Mouse (Mus musculus) olfactory bulb, adult 2 months (tissue): ENCODE measurements around the gene Ccdc65. TPM values are rescaled to one million over a fixed set of nuclear protein-coding genes. Genes with fewer than 3 reads are reported as not detected.
"Not testable (repeated sequence)": the region's sequence is repeated elsewhere in the genome, so short reads cannot be mapped to it uniquely, and the experiment has no call there.

Experiments
- H3K27ac ChIP-seq: fragments of 200-500 bp; 2 replicates; pipeline ENCODE4 v1.5.1; 2012; ENCODE audit warnings: low read depth, low read length; ENCODE audit not compliant: insufficient read depth
- H3K4me1 ChIP-seq: fragments of 200-500 bp; 2 replicates; pipeline ENCODE4 v1.6.1; 2012; ENCODE audit warnings: low read length; ENCODE audit not compliant: control insufficient read depth, insufficient read depth
- H3K4me3 ChIP-seq: fragments of 200-500 bp; 2 replicates; pipeline ENCODE4 v1.5.1; 2012; ENCODE audit warnings: mild to moderate bottlenecking, low read depth, low read length, moderate library complexity; ENCODE audit not compliant: insufficient read depth
- CTCF ChIP-seq: fragments of 200-500 bp; IDR thresholded peaks from 2 replicates; pipeline ENCODE4 v1.5.1; 2012; ENCODE audit warnings: low read depth, mild to moderate bottlenecking, low read length, moderate library complexity; ENCODE audit not compliant: insufficient read depth
- POLR2A ChIP-seq: fragments of 200-500 bp; IDR thresholded peaks from 2 replicates; pipeline ENCODE4 v1.6.1; 2012; ENCODE audit warnings: mild to moderate bottlenecking, low read depth, low read length, moderate library complexity; ENCODE audit not compliant: insufficient read depth
- WGBS: fragments of 180-500 bp; shearing (Covaris S2); methylation state at CpG from one replicate; pipeline ENCODE4 v1.1.7; 2018; 5-methylcytosine and 5-hydroxymethylcytosine counted together
- polyA plus RNA-seq: library from polyadenylated mRNA; stranded (reverse); fragments of >200 nt; gene quantifications from 2 replicates; pipeline ENCODE4 v1.2.4, GENCODE M21; 2012; ENCODE audit warnings: low replicate concordance; ENCODE audit not compliant: missing spikeins, insufficient read depth, insufficient read length

The Ccdc65 gene
- polyA plus RNA-seq, 1 experiment: not detected

DNA sequence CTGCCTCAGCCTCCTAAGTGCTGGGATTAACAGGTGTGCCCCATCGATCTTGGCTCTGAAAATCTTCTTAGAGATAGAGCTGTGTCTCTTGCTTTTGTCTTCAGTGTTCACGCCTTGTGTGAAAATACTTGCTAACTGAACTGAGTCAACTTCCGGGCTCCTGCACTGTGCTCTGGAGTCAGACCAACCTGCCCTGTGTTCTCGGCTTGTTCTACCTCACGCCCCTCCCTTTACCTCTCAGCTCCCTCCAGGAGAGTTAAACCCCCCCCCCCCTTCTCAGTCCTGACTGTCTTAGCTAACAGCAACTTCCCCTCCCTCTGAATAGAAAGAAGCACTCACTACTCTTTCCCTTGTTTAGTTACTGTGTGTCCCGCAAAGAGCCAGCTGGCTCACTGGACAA, 22.8 kb downstream of the Ccdc65 start:
- Histone ChIP-seq H3K4me1 (peaks cover 18% of the 10 kb centered on the region), H3K27ac (no peak overlapping the region), H3K4me3 (no peak overlapping the region)
- WGBS: 69% methylated on average over 6 of the region's 6 CpGs
- TF ChIP-seq CTCF (no peak), POLR2A (no peak)

DNA sequence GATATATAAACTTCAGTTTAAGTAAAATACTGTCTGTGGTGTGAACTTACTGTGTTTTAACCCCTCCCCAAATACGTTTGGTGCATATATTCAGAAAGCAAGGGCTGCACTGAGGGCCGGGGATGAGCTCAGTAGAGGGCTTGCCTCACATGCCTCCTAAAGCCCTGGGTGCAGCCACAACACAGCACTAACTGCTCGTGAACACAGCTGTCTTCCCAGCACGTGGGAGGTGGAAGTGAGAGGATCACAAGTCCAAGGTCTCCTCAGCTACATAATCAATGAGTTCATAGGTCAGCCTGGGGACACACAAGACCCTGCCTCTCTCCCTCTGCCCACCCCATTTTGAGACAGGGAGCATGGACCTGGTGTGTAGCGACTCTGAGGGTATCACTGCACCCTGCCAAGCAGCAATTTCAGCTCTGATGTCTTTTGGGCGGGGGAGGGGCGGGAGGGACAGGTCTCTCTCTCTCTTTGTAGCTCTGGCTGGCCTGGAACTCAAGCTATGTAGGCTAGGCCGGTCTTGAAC, 24.1 kb downstream of the Ccdc65 start:
- Histone ChIP-seq H3K27ac (no peak overlapping the region), H3K4me1 (peaks cover 16% of the 10 kb centered on the region), H3K4me3 (no peak overlapping the region)
- TF ChIP-seq CTCF: no peak
- TF ChIP-seq POLR2A: no peak
- 59% methylated on average over 8 of the region's 8 CpGs for WGBS

DNA sequence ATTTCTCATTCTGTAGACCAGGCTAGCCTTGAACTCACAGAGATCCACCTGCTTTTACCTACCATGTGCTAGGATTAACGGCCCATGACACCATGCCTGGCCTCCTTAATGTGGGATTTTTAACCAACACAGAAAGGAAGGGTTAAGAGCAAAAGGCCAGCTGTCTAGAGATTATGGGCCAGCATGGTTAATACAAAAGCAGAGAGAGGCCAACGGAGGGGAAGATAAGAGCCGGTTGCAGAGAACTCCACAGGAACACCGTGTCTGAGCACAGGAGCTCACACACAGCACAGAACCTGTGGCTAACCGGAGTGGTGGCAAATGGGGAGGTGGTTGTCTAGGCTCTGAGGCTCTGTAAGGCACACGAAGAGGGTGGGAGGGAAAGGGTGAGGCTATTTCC, 25.4 kb downstream of the Ccdc65 start:
- Histone ChIP-seq H3K4me3 (no peak overlapping the region), H3K4me1 (peaks cover 4% of the 10 kb centered on the region; the same call in 1 of the 2 replicates), H3K27ac (no peak overlapping the region)
- WGBS: 70% methylated on average over 6 of the region's 6 CpGs
- TF ChIP-seq POLR2A (no peak), CTCF (no peak)

DNA sequence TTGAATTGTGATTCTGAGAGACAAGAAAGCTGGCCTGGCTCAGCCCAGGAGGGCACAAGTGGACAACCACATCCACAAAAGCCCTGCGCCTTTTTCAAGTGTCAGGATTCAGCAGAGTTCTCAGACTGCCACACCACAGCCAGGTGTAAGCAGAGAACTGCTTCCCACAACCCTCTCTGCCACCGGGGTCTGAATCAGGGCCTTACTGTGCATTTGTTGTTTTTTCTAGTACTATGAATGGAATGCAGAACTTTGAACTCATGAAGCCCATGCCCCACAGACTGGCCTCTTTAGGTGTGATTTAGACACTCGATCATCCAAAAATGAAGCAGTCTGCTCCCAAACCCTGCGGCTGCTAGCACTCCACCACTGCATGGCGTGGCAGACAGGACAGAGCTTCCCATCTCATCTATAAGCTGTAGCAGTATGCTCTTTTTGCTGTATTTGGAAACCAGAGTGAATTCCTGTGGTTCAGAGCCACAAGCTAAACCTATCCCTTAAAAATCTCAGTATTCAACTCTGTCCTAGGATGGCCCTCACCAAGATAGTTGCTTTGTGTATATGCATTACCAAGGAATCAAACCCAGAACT, 26.1 kb downstream of the Ccdc65 start:
- Histone ChIP-seq H3K4me3 (no peak overlapping the region), H3K4me1 (0 out of 2 replicates have a peak, but pooled peaks cover 4% of the 10 kb centered on the region), H3K27ac (no peak overlapping the region)
- no peak for TF ChIP-seq CTCF
- TF ChIP-seq POLR2A: no peak
- 85% methylated on average over 5 of the region's 5 CpGs for WGBS

DNA sequence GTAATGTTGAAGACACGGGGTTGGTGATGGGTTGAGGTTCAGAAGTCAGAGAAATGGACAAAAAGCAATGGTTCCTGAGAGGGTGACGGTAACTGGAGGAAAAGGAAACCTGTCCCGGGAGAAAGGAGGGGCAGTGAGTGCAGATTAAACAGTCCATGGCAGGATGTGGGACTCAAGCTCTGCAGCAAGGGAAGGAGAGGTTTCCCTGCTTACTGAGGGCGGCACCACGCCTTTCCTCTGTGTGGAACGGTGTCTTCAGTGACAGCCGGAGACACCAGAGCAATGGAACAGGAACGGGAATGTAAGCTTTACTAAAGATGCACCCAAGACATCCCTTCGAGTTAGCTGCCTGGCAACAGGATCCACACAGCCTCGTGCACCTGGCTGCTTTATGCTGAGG, 28.5 kb downstream of the Ccdc65 start:
- H3K4me3 ChIP-seq: no peak overlapping the region
- H3K27ac ChIP-seq: no peak overlapping the region
- peaks cover 13% of the 10 kb centered on the region for H3K4me1 ChIP-seq
- TF ChIP-seq CTCF (no peak), POLR2A (no peak)
- 86% methylated on average over 10 of the region's 10 CpGs for WGBS

DNA sequence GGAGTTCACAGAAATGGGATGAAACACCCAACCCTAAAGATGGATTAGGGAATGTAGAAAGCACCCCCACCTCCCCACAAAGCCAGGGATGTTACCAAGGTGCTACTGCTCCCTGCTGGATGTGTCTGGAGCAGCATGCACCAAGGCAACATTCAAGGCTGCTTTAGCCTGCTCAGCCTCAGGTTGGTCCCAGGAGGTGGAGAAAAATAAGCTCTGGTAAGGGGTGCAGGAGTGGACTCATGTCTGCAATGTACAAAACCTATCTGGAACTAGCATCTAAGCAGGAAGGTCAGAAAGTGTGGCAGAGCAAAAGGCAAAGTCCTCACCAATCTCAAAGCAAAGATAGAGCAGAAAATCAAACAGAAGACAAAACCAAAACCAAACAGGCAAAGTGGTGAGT, 29.9 kb downstream of the Ccdc65 start:
- no peak overlapping the region for H3K27ac ChIP-seq
- TF ChIP-seq POLR2A (no peak), CTCF (no peak)

DNA sequence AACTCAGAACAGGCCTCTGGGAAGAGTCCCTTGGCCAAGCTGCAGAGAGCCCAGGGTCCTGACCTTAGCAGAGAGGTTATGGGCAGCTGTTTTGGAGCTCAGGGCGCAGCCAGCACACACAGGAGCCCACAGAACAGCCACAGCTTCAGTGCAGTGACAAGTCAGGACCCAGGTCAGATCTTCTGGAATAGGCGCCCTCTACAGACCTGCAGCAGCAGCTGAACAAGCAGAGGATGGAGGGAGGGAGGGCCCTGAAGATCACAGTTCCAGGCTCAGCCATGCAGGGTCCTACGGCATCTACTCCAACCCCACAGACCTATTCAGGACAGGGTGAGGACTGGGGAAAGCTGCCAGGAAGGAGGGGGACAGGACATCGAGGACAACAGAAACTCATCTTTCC, 30.8 kb downstream of the Ccdc65 start:
- TF ChIP-seq CTCF: no peak
- Histone ChIP-seq H3K4me3 (no peak overlapping the region), H3K27ac (no peak overlapping the region), H3K4me1 (peaks cover 20% of the 10 kb centered on the region)
- WGBS: 69% methylated on average over 4 of the region's 4 CpGs

More for the DNA sequence above, 29.9 kb downstream of the Ccdc65 start:
- no peak overlapping the region for H3K4me3 ChIP-seq
- peaks cover 13% of the 10 kb centered on the region for H3K4me1 ChIP-seq

DNA sequence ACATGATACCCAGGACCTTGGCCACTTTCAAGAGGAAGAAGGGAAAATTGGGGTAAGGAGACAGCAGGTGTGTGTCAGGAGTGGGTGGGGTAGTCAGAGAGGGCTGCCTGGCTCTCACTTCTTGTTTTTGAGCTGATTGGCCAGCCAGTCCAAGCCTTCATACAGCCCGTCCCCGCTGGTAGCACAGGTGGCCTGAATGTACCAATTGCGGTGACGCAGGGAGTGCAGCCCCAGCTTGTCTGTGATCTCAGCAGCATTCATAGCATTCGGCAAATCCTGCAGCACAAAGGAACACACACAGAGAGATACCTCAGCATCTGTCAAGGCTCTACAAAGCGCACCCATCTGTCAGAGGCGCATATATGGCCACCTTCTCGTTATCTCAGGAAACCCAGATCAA, 32.2 kb downstream of the Ccdc65 start:
- Histone ChIP-seq H3K4me1 (peaks cover 27% of the 10 kb centered on the region), H3K4me3 (no peak overlapping the region), H3K27ac (no peak overlapping the region)
- 74% methylated on average over 8 of the region's 8 CpGs for WGBS
- TF ChIP-seq CTCF: no peak
- TF ChIP-seq POLR2A: no peak

DNA sequence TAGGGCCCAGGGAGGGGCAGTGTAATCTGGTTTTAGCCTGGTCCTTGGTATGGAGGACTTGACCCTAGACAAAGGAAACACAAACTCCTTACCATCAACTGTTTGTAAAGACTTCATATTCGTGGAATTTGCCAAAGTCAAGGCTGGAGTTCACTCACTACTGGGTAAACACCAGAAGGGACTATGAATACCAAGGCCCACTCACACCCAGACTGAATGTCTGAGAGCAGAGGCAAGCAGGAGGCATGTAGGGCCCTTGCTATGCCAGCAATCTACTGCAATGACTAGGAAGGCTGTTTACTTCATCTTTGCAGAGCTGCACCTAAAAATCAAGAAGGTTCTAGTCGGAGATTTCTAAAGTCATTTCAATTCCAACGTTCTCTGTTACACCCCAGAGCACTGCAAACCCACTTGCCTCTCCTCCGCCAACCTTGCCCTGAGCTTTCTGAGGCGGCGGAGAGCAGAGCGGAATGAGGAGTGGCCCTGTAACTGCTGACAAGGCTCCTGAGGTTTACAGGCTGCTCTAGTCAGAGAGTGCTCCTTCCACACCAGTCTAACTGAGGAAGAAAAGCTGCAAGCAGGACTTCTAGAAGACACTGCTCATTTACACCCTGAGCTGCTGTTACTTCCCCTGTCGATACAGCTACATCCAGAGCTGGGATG, 34.9 kb downstream of the Ccdc65 start:
- H3K27ac ChIP-seq: no peak overlapping the region
- no peak for TF ChIP-seq POLR2A
- TF ChIP-seq CTCF: no peak
- peaks cover 32% of the 10 kb centered on the region for H3K4me1 ChIP-seq
- WGBS: 61% methylated on average over 8 of the region's 8 CpGs
- H3K4me3 ChIP-seq: no peak overlapping the region

DNA sequence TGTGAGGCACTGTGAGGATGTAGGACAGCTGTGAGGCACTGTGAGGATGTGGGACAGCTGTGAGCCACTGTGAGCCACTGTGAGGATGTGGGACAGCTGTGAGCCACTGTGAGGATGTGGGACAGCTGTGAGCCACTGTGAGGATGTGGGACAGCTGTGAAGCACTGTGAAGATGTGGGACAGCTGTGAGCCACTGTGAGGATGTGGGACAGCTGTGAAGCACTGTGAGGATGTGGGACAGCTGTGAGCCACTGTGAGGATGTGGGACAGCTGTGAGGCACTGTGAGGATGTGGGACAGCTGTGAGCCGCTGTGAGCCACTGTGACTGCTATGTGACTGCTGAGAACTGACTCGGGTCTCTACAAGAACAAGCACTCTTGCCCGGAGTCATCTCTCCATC, 35.9 kb downstream of the Ccdc65 start:
- H3K4me1 ChIP-seq: peaks cover 32% of the 10 kb centered on the region
- not testable (repeated sequence) for H3K27ac ChIP-seq, H3K4me3 ChIP-seq
- 89% methylated on average over 3 of the region's 3 CpGs for WGBS
